Mouse (Mus musculus) G1E (cell line): Measurements from ENCODE around the gene Gpatch3. TPM values are rescaled to one million over a fixed set of nuclear protein-coding genes. Genes with fewer than 3 reads are reported as not detected.

ENCODE experiments used
- ATAC-seq: 2 replicates; pipeline ENCODE4 v1.8.0; 2016; ENCODE audit warnings: mild to moderate bottlenecking; ENCODE audit not compliant: insufficient number of reproducible peaks, poor library complexity, low FRiP score, severe bottlenecking; ENCODE audit errors: extremely low read depth
- DNase-seq: peaks from one replicate; pipeline ENCODE4 v3.0.0; 2012; ENCODE audit warnings: low spot score
- H3K27me3 ChIP-seq: 2 replicates; pipeline ENCODE4 v1.6.1; 2012; ENCODE audit warnings: mild to moderate bottlenecking, low read length, inconsistent platforms; ENCODE audit not compliant: insufficient read depth
- H3K36me3 ChIP-seq: replicated peaks from 2 replicates; pipeline ENCODE3; 2012; ENCODE audit warnings: mild to moderate bottlenecking, inconsistent platforms
- H3K4me1 ChIP-seq: 2 replicates; pipeline ENCODE4 v1.6.1; 2012; ENCODE audit warnings: low read depth, low read length, inconsistent platforms, mixed read lengths; ENCODE audit not compliant: insufficient read depth
- H3K4me3 ChIP-seq: 2 replicates; pipeline ENCODE4 v1.5.1; 2012; ENCODE audit warnings: low read depth, mild to moderate bottlenecking, inconsistent platforms, low read length, moderate library complexity, mixed read lengths
- H3K9me3 ChIP-seq: replicated peaks from 2 replicates; pipeline ENCODE4 v1.6.1; 2012; ENCODE audit warnings: inconsistent platforms
- CTCF ChIP-seq: IDR thresholded peaks from 2 replicates; pipeline ENCODE4 v1.5.1; 2012; ENCODE audit warnings: low read depth, low read length, inconsistent platforms, mixed read lengths
- GATA1 ChIP-seq: IDR thresholded peaks from 2 replicates; pipeline ENCODE4 v1.6.1; 2012; ENCODE audit warnings: borderline replicate concordance, low read length, inconsistent platforms, mixed read lengths
- GATA2 ChIP-seq: IDR thresholded peaks from 2 replicates; pipeline ENCODE4 v1.6.1; 2012; ENCODE audit warnings: low read depth, low read length, inconsistent platforms, borderline replicate concordance
- POLR2AphosphoS5 ChIP-seq: IDR thresholded peaks from 2 replicates; pipeline ENCODE4 v1.6.1; 2012; ENCODE audit warnings: low read depth, low read length, inconsistent platforms; ENCODE audit not compliant: insufficient replicate concordance
- TAL1 ChIP-seq: conservative IDR thresholded peaks from 2 replicates; pipeline ENCODE4 v1.6.1; 2012; ENCODE audit warnings: low read depth, low read length, inconsistent platforms, mixed read lengths
- polyA plus RNA-seq: library from polyadenylated mRNA; stranded (reverse); fragments of >175 nt; gene quantifications from 2 replicates; pipeline ENCODE4 v1.2.3, GENCODE M21; 2012
- total RNA-seq, 2 experiments: library from RNA; stranded (forward) in 1 of 2; stranded (reverse) in 1 of 2; fragments of 200-1000 nt in 1 of 2; fragments of >200 nt in 1 of 2; fragmentation: Nextera tagmentation in 1 of 2; gene quantifications; 2 replicates each; pipeline ENCODE4 v1.2.3; 2014 to 2017

The Gpatch3 gene
- total and polyA plus RNA-seq, 3 experiments = 1.9 to 18.7 (median 11.2) TPM

DNA sequence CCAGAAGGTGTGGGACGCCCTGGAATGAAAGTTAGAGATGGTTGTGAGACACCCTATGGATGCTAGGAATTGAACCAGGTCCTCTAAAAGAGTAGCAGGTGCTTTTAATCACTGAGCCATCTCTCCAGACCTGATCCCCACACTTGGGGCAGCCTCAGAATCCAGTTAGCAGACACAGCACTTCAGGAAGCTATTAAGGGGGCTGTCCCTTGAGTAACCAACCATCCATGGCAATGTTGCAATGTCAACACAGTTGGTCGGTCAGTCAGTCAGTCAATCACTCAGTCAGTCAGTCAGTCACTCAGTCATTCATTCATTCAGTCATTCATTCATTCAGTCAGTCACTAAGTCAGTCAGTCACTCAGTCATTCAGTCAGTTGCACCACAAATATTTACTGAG, 54.0 kb downstream of the Gpatch3 start:
- no peak for DNase-seq
- Histone ChIP-seq H3K9me3 (no peaks in the 10 kb centered on the region), H3K27me3 (peaks cover 14% of the 10 kb centered on the region; the same call in 1 of the 2 replicates), H3K4me3 (no peak overlapping the region), H3K4me1 (peaks cover 24% of the 10 kb centered on the region), H3K36me3 (peaks cover 49% of the 10 kb centered on the region)
- TF ChIP-seq POLR2AphosphoS5 (no peak), GATA2 (no peak), TAL1 (no peak), GATA1 (no peak)
- no peak for ATAC-seq

- no peak for DNase-seq
- peaks cover 14% of the 10 kb centered on the region; the same call in 1 of the 2 replicates for H3K27me3 ChIP-seq
- H3K9me3 ChIP-seq = no peaks in the 10 kb centered on the region
- no peak for TF ChIP-seq TAL1
- no peak for TF ChIP-seq CTCF
- TF ChIP-seq GATA1 = no peak
- no peak for TF ChIP-seq POLR2AphosphoS5
- no peak for TF ChIP-seq GATA2
- ATAC-seq = no peak
- H3K36me3 ChIP-seq = peaks cover 42% of the 10 kb centered on the region
- peaks cover 29% of the 10 kb centered on the region for H3K4me1 ChIP-seq
- H3K4me3 ChIP-seq = no peak overlapping the region
These were observed 54.6 kb downstream of the Gpatch3 start for GRCm38 (mm10) chr4:133629191-133629590.

GRCm38 (mm10) chr4:133630326-133630920, 55.9 kb downstream of the Gpatch3 start:
- ATAC-seq (no peak), DNase-seq (no peak)
- H3K4me1 ChIP-seq = peaks cover 25% of the 10 kb centered on the region
- H3K36me3 ChIP-seq = peaks cover 31% of the 10 kb centered on the region
- no peak for TF ChIP-seq TAL1
- TF ChIP-seq GATA1 = no peak
- no peak for TF ChIP-seq CTCF
- no peak for TF ChIP-seq GATA2
- TF ChIP-seq POLR2AphosphoS5 = no peak
- H3K9me3 ChIP-seq = no peaks in the 10 kb centered on the region
- peaks cover 14% of the 10 kb centered on the region; the same call in 1 of the 2 replicates for H3K27me3 ChIP-seq
- no peak overlapping the region for H3K4me3 ChIP-seq

- TF ChIP-seq CTCF (no peak), GATA2 (no peak), POLR2AphosphoS5 (no peak), GATA1 (no peak), TAL1 (no peak)
- H3K9me3 ChIP-seq = no peaks in the 10 kb centered on the region
- peaks cover 14% of the 10 kb centered on the region; the same call in 1 of the 2 replicates for H3K27me3 ChIP-seq
- H3K4me3 ChIP-seq = no peak overlapping the region
- ATAC-seq (no peak), DNase-seq (no peak)
- H3K36me3 ChIP-seq = peaks cover 23% of the 10 kb centered on the region
- peaks cover 22% of the 10 kb centered on the region for H3K4me1 ChIP-seq
These were observed 56.7 kb downstream of the Gpatch3 start for GRCm38 (mm10) chr4:133631071-133631768.

DNA sequence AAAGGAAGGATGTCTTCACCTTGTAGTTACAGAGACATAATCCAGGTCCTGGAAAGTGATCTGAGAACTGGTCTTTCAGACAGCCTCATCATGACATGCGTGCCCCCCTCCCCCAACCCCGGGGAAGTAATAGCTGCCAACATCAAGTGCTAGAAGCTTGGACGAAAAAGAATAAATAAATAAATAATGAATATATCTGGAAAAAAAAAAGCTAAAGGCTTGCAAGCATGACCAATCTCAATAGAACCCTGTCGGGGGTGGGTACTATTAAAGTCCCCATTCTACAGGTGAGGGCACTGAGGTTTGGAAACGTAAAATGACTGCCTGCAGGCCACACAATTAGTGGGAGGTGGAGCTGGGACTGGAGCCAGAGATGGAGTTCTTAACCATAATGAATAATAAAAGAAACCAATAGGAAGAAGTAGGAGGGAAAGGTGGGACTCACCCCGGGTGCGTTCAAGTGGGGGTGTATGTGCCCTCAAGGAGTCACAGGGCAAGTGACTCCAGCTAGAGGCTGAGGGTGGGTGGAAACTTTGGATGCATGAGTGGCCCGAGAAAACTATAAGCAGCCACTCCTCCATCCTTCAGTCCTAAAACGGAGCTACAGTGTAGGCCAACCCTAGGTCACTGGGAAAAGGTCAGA, 57.3 kb downstream of the Gpatch3 start:
- Histone ChIP-seq H3K9me3 (no peaks in the 10 kb centered on the region), H3K4me1 (peaks cover 22% of the 10 kb centered on the region), H3K27me3 (peaks cover 16% of the 10 kb centered on the region; the same call in 1 of the 2 replicates), H3K4me3 (no peak overlapping the region), H3K36me3 (peaks cover 17% of the 10 kb centered on the region)
- no peak for ATAC-seq
- DNase-seq = no peak
- TF ChIP-seq GATA2 (no peak), GATA1 (no peak), TAL1 (no peak), CTCF (no peak), POLR2AphosphoS5 (no peak)
